Mouse (Mus musculus): ENCODE results near the gene B3galt4.
"Not testable (repeated sequence)": the region's sequence is repeated elsewhere in the genome, so short reads cannot be mapped to it uniquely, and the experiment has no call there.

B3galt4 gene

DNA sequence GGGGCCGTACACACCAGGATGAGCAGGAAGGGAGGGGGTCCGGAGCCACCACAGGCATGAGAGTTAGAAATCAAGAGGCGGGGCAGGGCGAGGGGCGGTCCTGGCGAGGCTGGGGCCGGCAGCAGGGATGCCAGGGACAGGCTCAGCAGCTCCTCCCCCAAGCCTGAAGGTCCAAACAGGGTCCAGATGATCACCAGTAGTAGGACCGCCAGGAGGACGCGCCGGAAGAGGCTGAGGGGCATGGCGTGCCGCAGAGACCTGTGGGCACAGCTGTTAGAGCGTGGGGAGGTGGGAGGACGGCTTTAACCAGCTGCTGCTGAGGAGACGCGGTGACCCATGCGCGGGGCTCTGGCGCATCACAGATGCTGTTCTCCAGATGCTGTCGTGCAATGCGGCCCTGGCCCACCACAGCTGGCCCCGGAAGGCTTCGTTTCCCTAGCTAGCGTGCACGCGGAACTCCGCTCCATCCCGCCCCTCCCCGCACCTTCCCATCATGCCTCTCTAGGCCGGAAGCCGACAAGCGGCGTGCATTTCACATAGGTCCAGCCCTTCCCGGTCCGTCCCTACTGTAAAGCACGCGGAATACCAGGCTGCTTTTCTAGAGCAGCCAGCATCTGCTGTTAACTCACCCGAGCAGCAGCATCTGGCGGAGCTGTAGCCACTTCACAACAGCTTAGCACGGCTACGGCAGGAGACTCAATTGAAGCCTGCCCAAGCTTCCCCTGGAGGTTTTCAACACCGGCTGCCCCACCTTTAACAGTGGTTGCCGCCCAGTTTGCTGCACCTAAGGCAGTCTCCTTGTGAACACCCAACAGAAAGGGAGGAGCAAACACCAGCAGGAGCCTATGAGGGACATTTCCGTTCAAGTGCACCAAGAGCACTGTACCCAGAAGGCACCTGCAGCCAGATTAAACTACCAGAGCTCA, at the start of gene B3galt4:
TSS of gene B3galt4 (minus strand) at position 468 of the 926 bp plus-strand sequence.
- in situ Hi-C loops (cut with MboI, MseI): loop anchor here (5.0 kb wide), 1 partner anchor 46 kb away; no protein-coding TSS in a partner anchor

GRCm38 (mm10) chr17:34000796-34001195, 49.5 kb upstream of the B3galt4 start:
- in situ Hi-C loops (cut with MboI, MseI): not testable (repeated sequence)

DNA sequence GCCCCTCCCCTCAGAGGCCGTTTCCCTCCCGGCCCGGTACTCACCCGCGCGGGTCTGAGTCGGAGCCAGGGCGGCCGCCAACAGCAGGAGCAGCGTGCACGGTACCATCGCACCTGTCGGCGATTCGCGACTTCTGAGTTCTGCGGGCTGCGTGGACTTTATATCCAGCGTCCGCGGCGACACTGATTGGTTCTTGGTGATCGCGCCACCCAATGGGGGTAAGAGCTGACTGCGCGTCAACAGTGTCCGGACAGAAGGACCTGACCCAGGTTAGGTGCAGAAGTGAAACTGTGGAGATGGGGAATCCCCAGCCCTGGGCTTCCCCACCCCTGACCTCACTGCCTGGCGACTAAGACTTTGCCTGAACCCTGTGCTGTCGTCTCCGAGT, 48.9 kb upstream of the B3galt4 start, which contains the start of gene H2-K1:
TSS of gene H2-K1 (minus strand) at position 198 of the 388 bp plus-strand sequence.
- in situ Hi-C loops (cut with MboI, MseI): no loop called here

GRCm38 (mm10) chr17:33999341-34000149, 48.3 kb upstream of the B3galt4 start:
- in situ Hi-C loops (cut with MboI, MseI): loop anchor here (5.0 to 25.0 kb wide), 2 partner anchors 47 to 1388 kb away; partner anchors contain the start of genes B3galt4 and H2-Q4

DNA sequence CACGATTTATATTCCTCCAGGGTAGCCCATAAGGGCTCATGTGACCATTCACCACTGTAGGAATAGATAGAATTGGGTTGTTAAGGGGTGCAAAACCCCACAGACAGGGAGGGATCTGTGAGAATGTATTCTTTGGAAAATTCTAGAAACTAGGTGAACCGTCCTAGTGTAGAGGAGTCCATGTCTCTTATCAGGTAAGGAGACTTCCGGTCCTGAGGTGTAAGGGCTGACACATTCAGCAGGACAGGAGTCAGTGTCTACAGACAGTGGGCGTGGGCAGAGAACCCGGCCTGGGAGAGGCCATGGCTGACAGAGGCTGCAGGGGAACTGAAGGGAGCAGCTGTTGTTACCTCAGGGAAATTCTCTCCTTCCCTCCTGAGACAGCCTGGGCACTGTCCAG, 47.4 kb upstream of the B3galt4 start:
- in situ Hi-C loops (cut with MboI, MseI): loop anchor here (5.0 to 25.0 kb wide), 2 partner anchors 46 to 1389 kb away; partner anchors contain the start of genes B3galt4 and H2-Q4

GRCm38 (mm10) chr17:33997025-33997424, 45.7 kb upstream of the B3galt4 start:
- in situ Hi-C loops (cut with MboI, MseI): loop anchor here (5.0 to 25.0 kb wide), 2 partner anchors 45 to 1390 kb away; partner anchors contain the start of genes B3galt4 and H2-Q4

DNA sequence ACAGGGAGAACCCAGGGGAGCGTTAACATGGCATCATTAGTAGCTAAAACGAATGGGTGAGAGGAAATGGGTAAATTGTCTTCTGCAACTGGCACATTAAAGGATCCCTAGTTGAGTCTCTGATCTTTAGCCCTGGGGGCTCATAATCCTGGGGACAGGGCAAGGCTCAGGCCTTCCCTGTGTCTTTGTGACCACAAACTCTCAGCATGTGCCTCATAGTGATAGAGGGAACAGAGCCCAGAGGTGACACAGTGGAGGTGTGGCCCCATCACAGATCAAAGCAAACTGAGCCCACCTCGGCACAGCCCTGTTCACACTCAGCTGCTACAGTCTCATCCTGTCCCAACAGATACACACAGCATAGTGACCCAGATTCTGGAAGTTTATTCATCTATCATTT, 44.4 kb upstream of the B3galt4 start:
- in situ Hi-C loops (cut with MboI, MseI): loop anchor here (5.0 to 25.0 kb wide), 2 partner anchors 43 to 1392 kb away; partner anchors contain the start of genes B3galt4 and H2-Q4

GRCm38 (mm10) chr17:33994959-33995358, 43.7 kb upstream of the B3galt4 start:
- in situ Hi-C loops (cut with MboI, MseI): loop anchor here (5.0 to 25.0 kb wide), 2 partner anchors 43 to 1392 kb away; partner anchors contain the start of genes B3galt4 and H2-Q4

DNA sequence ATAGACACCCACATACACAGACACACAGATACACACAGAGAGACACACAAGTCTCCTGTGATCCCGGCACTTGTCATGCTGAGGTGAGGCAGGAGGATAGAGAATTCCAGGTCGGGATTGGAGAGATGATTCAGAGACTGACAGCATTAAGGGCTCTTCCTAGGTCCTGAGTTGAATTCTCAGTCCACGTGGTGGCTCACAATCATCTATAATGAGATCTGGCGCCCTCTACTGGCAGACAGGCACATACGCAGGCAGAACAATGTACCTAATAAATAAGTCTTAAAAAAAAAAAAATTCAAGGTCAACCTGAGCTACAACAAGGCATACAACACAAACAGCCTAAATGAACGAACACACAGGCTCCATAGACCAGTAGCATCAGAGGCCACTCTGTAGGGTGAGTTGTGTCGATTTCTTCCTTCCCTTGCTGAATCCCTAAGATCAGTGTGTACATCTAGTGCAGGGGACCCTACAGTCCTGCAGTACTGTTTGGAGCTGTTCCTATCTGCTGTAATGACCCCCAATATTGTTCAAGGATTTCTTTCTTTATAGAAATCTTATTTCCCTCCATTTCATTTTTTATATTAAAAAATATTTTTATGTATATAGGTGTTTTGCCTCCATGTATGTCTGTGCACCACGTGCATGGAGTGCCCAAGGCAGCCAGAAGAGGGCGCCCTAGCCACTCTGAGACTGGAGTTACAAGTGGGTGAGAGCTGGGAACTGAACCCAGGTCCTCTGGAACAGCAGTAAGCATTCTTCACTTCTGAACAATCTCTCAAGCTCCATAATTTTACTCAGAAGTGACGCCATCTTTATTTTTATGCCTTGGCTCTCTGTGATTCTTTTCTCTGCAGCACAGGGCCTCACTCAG, 40.7 kb upstream of the B3galt4 start:
- in situ Hi-C loops (cut with MboI, MseI): loop anchor here (25.0 kb wide), 1 partner anchor 1395 kb away; the partner anchor contains the start of gene H2-Q4

DNA sequence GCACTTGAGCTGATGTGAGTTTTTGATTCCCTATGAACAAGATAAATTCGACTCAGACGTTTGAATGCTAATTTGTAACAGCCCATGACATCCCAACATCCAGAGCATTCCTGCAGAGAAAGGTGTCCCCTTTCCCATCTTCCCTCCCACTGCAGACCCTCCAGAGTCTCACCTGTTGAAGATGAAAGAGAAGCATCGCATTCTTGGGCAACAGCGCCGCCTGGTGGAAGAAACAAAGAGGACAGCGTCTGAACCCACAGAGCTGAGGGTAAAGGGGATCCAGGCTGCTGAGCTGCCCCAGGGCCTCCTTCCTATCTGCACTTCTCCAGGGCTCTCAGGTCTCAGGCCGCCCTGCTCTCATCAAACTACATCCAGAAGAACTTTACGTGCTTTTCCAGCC, 30.8 kb upstream of the B3galt4 start:
- in situ Hi-C loops (cut with MboI, MseI): loop anchor here (25.0 kb wide), 1 partner anchor 1405 kb away; the partner anchor contains the start of gene H2-Q4

DNA sequence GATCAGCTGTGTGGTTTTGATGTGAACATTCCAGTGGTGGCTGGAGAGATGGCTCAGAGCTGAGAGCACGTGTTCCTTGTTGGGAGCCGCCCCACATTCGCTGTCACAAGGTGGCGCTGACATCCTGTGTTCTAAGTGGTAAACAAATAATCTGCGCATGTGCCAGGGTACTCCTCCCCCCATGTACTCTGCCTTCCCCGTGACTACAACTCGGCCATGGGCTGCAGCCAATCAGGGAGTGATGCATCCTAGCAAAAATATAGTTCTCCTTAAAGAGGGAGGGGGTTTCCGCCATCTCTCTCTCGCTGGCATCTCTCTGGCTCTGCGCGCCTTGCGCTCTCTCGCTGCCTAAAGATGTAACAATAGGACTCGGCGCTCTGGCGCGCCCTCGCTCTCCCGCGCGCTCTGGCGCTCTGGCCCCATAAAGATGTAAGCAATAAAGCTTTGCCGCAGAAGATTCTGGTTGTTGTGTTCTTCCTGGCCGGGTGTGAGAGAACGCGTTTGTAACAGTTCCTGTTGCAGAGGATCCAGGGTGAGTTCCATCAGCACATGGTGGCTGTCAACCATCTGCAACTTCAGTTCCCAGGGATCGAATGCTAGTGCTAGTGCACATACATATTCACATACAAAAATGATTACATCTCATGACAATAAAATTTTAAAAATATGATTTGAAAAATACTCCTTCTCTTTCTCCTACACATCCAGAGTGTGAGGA, 30.1 kb upstream of the B3galt4 start:
- in situ Hi-C loops (cut with MboI, MseI): loop anchor here (25.0 kb wide), 1 partner anchor 1406 kb away; the partner anchor contains the start of gene H2-Q4

DNA sequence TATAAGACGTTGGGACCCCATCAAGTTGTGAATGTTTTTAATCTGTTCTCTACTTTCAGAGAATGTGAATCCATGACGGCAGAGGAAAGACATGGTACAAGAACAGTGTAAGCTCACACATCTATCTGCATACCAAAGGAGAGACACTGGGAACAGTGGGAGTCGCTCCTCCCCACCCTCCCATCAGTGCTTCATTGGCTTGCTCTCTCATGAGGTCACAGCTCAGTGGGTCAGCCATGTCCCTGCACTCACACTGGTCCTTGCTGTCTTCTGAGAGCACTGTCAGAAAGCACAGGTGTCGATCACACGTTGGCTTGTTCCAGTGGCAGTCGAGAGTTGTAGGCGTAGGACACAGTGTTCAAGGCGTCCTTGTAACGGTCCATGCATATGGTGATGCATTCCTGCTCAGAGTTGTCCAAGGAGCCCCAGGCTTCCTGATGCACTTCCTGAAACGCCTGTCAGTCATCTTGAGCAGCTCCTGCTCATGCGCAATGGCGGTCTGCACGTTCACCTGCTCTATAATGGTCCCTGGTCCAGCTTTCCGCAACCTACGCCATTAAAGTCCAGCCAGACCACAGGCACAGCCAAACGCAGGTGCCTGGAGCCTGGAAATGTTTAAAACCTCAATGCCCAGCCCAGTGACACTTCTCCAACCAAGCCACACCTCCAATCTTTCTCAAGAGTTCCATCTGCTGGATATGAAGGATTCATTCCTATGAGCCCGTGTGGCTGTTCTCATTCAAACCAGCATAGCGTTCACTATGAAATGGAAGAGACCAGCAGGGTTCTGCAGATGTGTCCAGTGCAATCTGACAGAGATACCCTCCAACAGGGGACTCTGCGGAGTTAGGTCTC, 29.1 kb upstream of the B3galt4 start:
- in situ Hi-C loops (cut with MboI, MseI): loop anchor here (25.0 kb wide), 1 partner anchor 1407 kb away; the partner anchor contains the start of gene H2-Q4

GRCm38 (mm10) chr17:33979512-33980050, 28.3 kb upstream of the B3galt4 start:
- in situ Hi-C loops (cut with MboI, MseI): loop anchor here (25.0 kb wide), 1 partner anchor 1408 kb away; the partner anchor contains the start of gene H2-Q4

- in situ Hi-C loops (cut with MboI, MseI): loop anchor here (25.0 kb wide), 1 partner anchor 1409 kb away; the partner anchor contains the start of gene H2-Q4
Observed at GRCm38 (mm10) chr17:33978631-33979031, 27.3 kb upstream of the B3galt4 start.

DNA sequence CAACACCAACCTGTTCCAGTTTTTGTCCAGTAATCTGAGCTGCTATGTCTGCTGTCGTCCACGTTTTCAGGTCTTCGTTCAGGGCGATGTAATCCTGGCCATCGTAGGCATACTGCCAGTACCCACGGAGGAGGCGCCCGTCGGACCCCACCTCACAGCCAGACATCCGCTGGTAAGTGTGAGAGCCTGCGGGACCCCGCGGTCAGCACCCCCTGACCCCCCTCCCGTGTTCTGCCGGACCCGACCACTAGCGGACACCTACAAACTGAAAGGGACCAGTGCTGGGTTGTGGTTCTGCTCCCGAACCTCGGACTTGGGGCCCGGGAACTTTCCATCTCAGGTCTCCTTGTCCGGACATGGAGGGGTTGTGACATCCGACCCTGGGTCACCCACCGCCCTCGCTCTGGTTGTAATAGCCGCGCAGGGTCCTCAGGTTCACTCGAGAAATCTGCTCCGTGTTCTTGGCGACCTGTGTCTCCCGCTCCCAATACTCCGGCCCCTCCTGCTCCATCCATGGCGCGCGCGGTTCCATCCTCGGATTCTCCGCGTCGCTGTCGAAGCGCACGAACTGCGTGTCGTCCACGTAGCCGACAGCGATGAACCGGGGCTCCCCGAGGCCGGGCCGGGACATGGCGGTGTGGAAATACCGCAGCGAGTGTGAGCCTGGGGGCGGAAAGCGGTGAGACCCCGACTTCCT, 26.7 kb upstream of the B3galt4 start:
- in situ Hi-C loops (cut with MboI, MseI): loop anchor here (25.0 kb wide), 1 partner anchor 1409 kb away; the partner anchor contains the start of gene H2-Q4

DNA sequence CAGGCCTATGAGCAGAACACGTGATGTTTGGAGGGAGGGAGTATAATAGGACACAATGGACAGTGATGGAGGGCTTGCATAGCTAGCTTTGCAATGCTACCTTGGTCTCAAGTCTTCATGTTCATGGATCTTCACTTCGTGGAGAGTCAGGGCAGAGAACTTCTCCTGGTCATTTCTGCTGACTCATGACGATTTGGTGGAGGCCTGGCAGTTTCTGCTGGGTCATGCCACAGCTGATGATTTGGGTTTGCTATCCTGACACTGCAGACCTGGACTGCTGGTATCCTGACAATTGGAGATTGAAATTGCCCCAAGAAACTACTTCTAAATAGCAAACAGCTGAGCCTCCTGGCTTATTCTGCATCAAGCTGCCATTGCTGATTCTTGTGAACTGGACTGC, 22.3 kb upstream of the B3galt4 start:
- in situ Hi-C loops (cut with MboI, MseI): no loop called here

DNA sequence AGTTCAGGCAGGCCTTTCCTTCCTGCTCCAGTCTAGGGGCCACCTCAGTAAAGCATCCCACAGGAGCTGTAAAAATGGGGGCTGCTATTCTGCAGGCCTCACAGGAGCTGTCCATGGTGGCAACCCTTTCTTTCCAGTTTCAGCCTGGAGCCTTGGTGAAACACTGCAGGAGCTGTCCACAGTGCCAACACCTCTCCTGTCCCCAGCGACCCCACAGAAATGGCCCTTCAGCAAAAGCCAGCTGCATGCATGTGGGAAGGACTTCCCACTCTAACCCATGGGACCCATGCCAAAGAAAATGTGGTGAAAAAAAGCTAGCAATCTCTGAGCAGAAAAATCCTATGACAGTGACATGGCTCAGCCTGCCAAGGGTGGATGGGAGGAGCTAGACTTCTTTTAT, 21.4 kb upstream of the B3galt4 start:
- in situ Hi-C loops (cut with MboI, MseI): no loop called here

- in situ Hi-C loops (cut with MboI, MseI): no loop called here
Observed at GRCm38 (mm10) chr17:33969394-33969793, 18.1 kb upstream of the B3galt4 start.
